ENCODE assay signal across 23 mouse cellular contexts in genomic region chr2:93360310-93360709, GRCm38 (mm10). TPM values are rescaled to one million over a fixed set of nuclear protein-coding genes. Genes with fewer than 3 reads are reported as not detected.
DNase-seq lines count a peak whose midpoint lies in the region; ATAC-seq and TF ChIP-seq lines count a peak whose summit lies in the region.
"Had no signal": no experiment of that assay in that cellular context is flagged by ENCODE, and none has a peak within 500 bp of the region (broad histone marks: within the 10 kb centered on the region; RNA-seq: fewer than 3 reads in every experiment).

No protein-coding gene starts in this region.

- H3K36me3 ChIP-seq in hindbrain, embryonic 10.5 days = no peaks in the 10 kb centered on the region
- H3K36me3 ChIP-seq in hindbrain, embryonic 14.5 days (replicated peaks; ENCODE audit: control insufficient read depth, insufficient read depth) = no peaks in the 10 kb centered on the region
- no peaks in the 10 kb centered on the region for H3K36me3 ChIP-seq in neural tube, embryonic 14.5 days (ENCODE audit: control insufficient read depth, insufficient read depth, low read length)
- H3K36me3 ChIP-seq in neural tube, embryonic 15.5 days = no peaks in the 10 kb centered on the region
- no peaks in the 10 kb centered on the region for H3K36me3 ChIP-seq in limb, embryonic 14.5 days (ENCODE audit: control insufficient read depth, insufficient read depth, low read length)
- H3K36me3 ChIP-seq: embryonic facial prominence, embryonic 13.5 days; forebrain, embryonic 12.5 days; forebrain, embryonic 15.5 days; heart, embryonic 12.5 days; heart, embryonic 15.5 days; hindbrain, embryonic 15.5 days; intestine, embryonic 15.5 days had no signal

- no peak overlapping the region for H3K4me2 ChIP-seq in hindbrain, embryonic 14.5 days (replicated peaks)
- H3K4me2 ChIP-seq in neural tube, embryonic 14.5 days (ENCODE audit: low read depth, low read length) = no peak overlapping the region
- no peak overlapping the region for H3K4me2 ChIP-seq in neural tube, embryonic 15.5 days
- no peak overlapping the region for H3K4me2 ChIP-seq in limb, embryonic 14.5 days (replicated peaks; ENCODE audit: low read depth, low read length, severe bottlenecking)
- H3K4me2 ChIP-seq: embryonic facial prominence, embryonic 13.5 days; forebrain, embryonic 12.5 days; forebrain, embryonic 15.5 days; heart, embryonic 12.5 days; heart, embryonic 15.5 days; hindbrain, embryonic 15.5 days; intestine, embryonic 15.5 days had no signal

- no peak overlapping the region for H3K4me3 ChIP-seq in hindbrain, embryonic 10.5 days
- no peak overlapping the region for H3K4me3 ChIP-seq in hindbrain, embryonic 14.5 days (replicated peaks; ENCODE audit: low read length)
- H3K4me3 ChIP-seq in neural tube, embryonic 14.5 days (ENCODE audit: low read depth, low read length) = no peak overlapping the region
- no peak overlapping the region for H3K4me3 ChIP-seq in neural tube, embryonic 15.5 days (replicated peaks)
- H3K4me3 ChIP-seq in limb, embryonic 14.5 days (replicated peaks; ENCODE audit: low read length) = no peak overlapping the region
- H3K4me3 ChIP-seq: embryonic facial prominence, embryonic 13.5 days; erythroblast, embryonic 14.5 days; forebrain, embryonic 12.5 days; forebrain, embryonic 15.5 days; heart, embryonic 12.5 days; heart, embryonic 15.5 days; hindbrain, embryonic 15.5 days; intestine, embryonic 15.5 days had no signal

- no peak for ATAC-seq in hindbrain, embryonic 14.5 days (ENCODE audit: low FRiP score)
- no peak for ATAC-seq in neural tube, embryonic 14.5 days (ENCODE audit: low read depth)
- no peak for ATAC-seq in neural tube, embryonic 15.5 days (ENCODE audit: low FRiP score)
- peak; percentile 44; the same call in 1 of the 2 replicates for ATAC-seq in limb, embryonic 14.5 days (ENCODE audit: low FRiP score, low read depth)
- ATAC-seq: CD4-positive, CD25-positive, alpha-beta regulatory T cell, adult 4 months; forebrain, embryonic 15.5 days; intestine, embryonic 15.5 days had no signal

- TF ChIP-seq POLR2A in limb, embryonic 14.5 days (IDR thresholded peaks at IDR 0.05; ENCODE audit: borderline replicate concordance, extremely low read depth, insufficient read depth, insufficient read length) = no peak

- WGBS in hindbrain, embryonic 10.5 days = 80% methylated on average over 6 of the region's 6 CpGs
- 86% methylated on average over 6 of the region's 6 CpGs for WGBS in hindbrain, embryonic 14.5 days
- WGBS in neural tube, embryonic 14.5 days = 89% methylated on average over 6 of the region's 6 CpGs
- 88% methylated on average over 6 of the region's 6 CpGs for WGBS in neural tube, embryonic 15.5 days
- 50% methylated on average over 6 of the region's 6 CpGs for WGBS in limb, embryonic 14.5 days

- peaks cover 31% of the 10 kb centered on the region for H3K4me1 ChIP-seq in hindbrain, embryonic 10.5 days (replicated peaks)
- no peaks in the 10 kb centered on the region for H3K4me1 ChIP-seq in hindbrain, embryonic 14.5 days (replicated peaks; ENCODE audit: control insufficient read depth, insufficient read depth, low read length)
- no peaks in the 10 kb centered on the region for H3K4me1 ChIP-seq in neural tube, embryonic 14.5 days (ENCODE audit: control insufficient read depth, insufficient read depth, low read length)
- peaks cover 13% of the 10 kb centered on the region; the same call in 1 of the 2 replicates for H3K4me1 ChIP-seq in neural tube, embryonic 15.5 days
- H3K4me1 ChIP-seq in limb, embryonic 14.5 days (ENCODE audit: control insufficient read depth, insufficient read depth, low read length) = peaks cover 3% of the 10 kb centered on the region; the same call in 1 of the 2 replicates
- H3K4me1 ChIP-seq: heart, embryonic 15.5 days had no signal

- peaks cover 7% of the 10 kb centered on the region; the same call in 1 of the 2 replicates for H3K27me3 ChIP-seq in hindbrain, embryonic 10.5 days (ENCODE audit: insufficient read depth, poor library complexity, severe bottlenecking)
- H3K27me3 ChIP-seq in hindbrain, embryonic 14.5 days (ENCODE audit: control insufficient read depth, insufficient read depth, low read length) = no peaks in the 10 kb centered on the region
- H3K27me3 ChIP-seq in neural tube, embryonic 14.5 days (ENCODE audit: control insufficient read depth, insufficient read depth, low read length) = no peaks in the 10 kb centered on the region
- H3K27me3 ChIP-seq in neural tube, embryonic 15.5 days (replicated peaks) = no peaks in the 10 kb centered on the region
- no peaks in the 10 kb centered on the region for H3K27me3 ChIP-seq in limb, embryonic 14.5 days (ENCODE audit: control insufficient read depth, insufficient read depth, low read length)
- H3K27me3 ChIP-seq: embryonic facial prominence, embryonic 13.5 days; forebrain, embryonic 15.5 days; heart, embryonic 12.5 days; heart, embryonic 15.5 days; hindbrain, embryonic 15.5 days; intestine, embryonic 15.5 days had no signal

- peak overlapping the region; percentile 53; the same call in 1 of the 2 replicates for H3K27ac ChIP-seq in hindbrain, embryonic 10.5 days
- no peak overlapping the region for H3K27ac ChIP-seq in hindbrain, embryonic 14.5 days
- no peak overlapping the region for H3K27ac ChIP-seq in neural tube, embryonic 14.5 days (ENCODE audit: low read depth, low read length)
- H3K27ac ChIP-seq in neural tube, embryonic 15.5 days (replicated peaks) = no peak overlapping the region
- no peak overlapping the region for H3K27ac ChIP-seq in limb, embryonic 14.5 days (replicated peaks; ENCODE audit: low read depth, low read length)
- H3K27ac ChIP-seq: embryonic facial prominence, embryonic 13.5 days; forebrain, embryonic 12.5 days; forebrain, embryonic 15.5 days; heart, embryonic 15.5 days; hindbrain, embryonic 15.5 days; intestine, embryonic 15.5 days had no signal

- no peak overlapping the region for H3K9ac ChIP-seq in hindbrain, embryonic 14.5 days
- 0 out of 2 replicates have a peak overlapping the region, but pooled peaks have one; percentile 32 for H3K9ac ChIP-seq in neural tube, embryonic 14.5 days (replicated peaks; ENCODE audit: low read depth, low read length)
- H3K9ac ChIP-seq in neural tube, embryonic 15.5 days (replicated peaks) = no peak overlapping the region
- no peak overlapping the region for H3K9ac ChIP-seq in limb, embryonic 14.5 days (ENCODE audit: low read depth, low read length, severe bottlenecking)
- H3K9ac ChIP-seq: embryonic facial prominence, embryonic 13.5 days; forebrain, embryonic 12.5 days; forebrain, embryonic 15.5 days; heart, embryonic 12.5 days; heart, embryonic 15.5 days; hindbrain, embryonic 15.5 days; intestine, embryonic 15.5 days had no signal

- DNase-seq in hindbrain, embryonic 10.5 days (ENCODE audit: low spot score) = no peak
- no peak for DNase-seq in hindbrain, embryonic 14.5 days (ENCODE audit: low spot score)
- no peak for DNase-seq in limb, embryonic 14.5 days (ENCODE audit: low spot score)
- no peak for DNase-seq in urinary bladder, postnatal 14 days (ENCODE audit: low spot score)
- DNase-seq: adrenal gland, postnatal 14 days; cerebellum, adult 11 months; cerebellum, adult 2 months; cerebellum, adult 9-11 months; cerebellum, postnatal 25 days; gastrocnemius, postnatal 10 days; gastrocnemius, postnatal 36 days; heart, postnatal 14 days had no signal

- no peaks in the 10 kb centered on the region for H3K9me3 ChIP-seq in hindbrain, embryonic 10.5 days
- no peaks in the 10 kb centered on the region for H3K9me3 ChIP-seq in hindbrain, embryonic 14.5 days (ENCODE audit: control insufficient read depth, low read length)
- H3K9me3 ChIP-seq in neural tube, embryonic 14.5 days (ENCODE audit: control insufficient read depth, low read length) = no peaks in the 10 kb centered on the region
- no peaks in the 10 kb centered on the region for H3K9me3 ChIP-seq in neural tube, embryonic 15.5 days (replicated peaks)
- no peaks in the 10 kb centered on the region for H3K9me3 ChIP-seq in limb, embryonic 14.5 days (ENCODE audit: control insufficient read depth, low read length)
- H3K9me3 ChIP-seq: embryonic facial prominence, embryonic 13.5 days; forebrain, embryonic 12.5 days; heart, embryonic 12.5 days; heart, embryonic 15.5 days; hindbrain, embryonic 15.5 days; intestine, embryonic 15.5 days had no signal

RNA-seq across cellular contexts. Expression of gene Tspan18, which starts 26.0 kb away (rescaled TPM):
- 48.6 and 55.1 TPM in 2 replicates for polyA plus RNA-seq in hindbrain, embryonic 10.5 days (2016; fragmentation: Nextera tagmentation; extraction: Ambion mirVana)
- polyA plus RNA-seq in hindbrain, embryonic 14.5 days (2014; fragmentation: Nextera tagmentation; extraction: Ambion mirVana) = 28.6 and 31.3 TPM in 2 replicates
- polyA plus RNA-seq in neural tube, embryonic 14.5 days (2014; fragmentation: Nextera tagmentation; extraction: Ambion mirVana) = 30.2 and 34.7 TPM in 2 replicates
- 22.0 and 29.3 TPM in 2 replicates for polyA plus RNA-seq in neural tube, embryonic 15.5 days (2015; fragmentation: Nextera tagmentation; extraction: Ambion mirVana)
- polyA plus RNA-seq in limb, embryonic 14.5 days (2012; rRNA removed) = 34.5 and 42.3 TPM in 2 replicates
- polyA plus RNA-seq in limb, embryonic 14.5 days (2014; fragmentation: Nextera tagmentation; extraction: Ambion mirVana) = 24.5 and 26.6 TPM in 2 replicates
